In the genomic region with DNA sequence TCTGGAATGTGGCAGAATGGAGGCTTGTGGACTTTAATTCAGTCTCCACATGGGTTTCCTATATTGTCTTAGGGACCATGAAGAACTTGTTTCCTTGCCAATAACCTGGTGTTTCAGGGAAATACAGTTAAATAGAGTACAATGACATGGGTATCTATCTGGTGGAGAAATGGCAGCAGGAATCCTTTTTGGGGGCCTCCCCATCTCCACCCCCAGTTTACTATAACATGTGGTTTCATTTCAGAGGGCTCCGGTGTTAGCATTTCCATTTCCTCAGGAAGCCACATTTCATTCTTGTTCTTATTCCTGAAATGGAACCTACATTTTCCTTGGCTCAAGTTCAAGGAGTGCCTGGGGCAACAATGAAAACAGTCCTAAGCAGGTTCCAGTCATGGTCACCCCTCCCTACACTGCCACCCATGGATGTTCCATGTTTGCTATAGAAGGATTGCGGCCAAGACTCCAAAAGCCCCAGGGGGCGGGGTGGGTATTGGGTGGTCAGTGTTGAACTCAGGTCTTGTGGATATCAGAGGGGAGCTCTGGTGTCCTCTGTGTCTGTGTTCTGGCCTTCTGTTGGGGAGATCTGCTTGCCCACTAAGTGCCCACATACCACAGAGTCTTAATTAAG, we compare ENCODE assay signal across 9 mouse cellular contexts.
DNase-seq lines count a peak whose midpoint lies in the region.
"Had no signal": no experiment of that assay in that cellular context is flagged by ENCODE, and none has a peak within 500 bp of the region (broad histone marks: within the 10 kb centered on the region; RNA-seq: fewer than 3 reads in every experiment).

No protein-coding gene starts in this region.

- peak; percentile 30 for DNase-seq in heart, adult 8-10 months (ENCODE audit: low spot score)
- no peak for DNase-seq in heart, postnatal 10 days
- DNase-seq in cerebellum, postnatal 10 days, result peak; percentile 11 to 12
- peak; percentile 3 for DNase-seq in forelimb bud, embryonic 11.5 days (ENCODE audit: low read depth, low spot score)
- DNase-seq in kidney, postnatal 14 days, result peak; percentile 36
- no peak for DNase-seq in retina, postnatal 1 day
- DNase-seq in layer of hippocampus, postnatal 14 days (ENCODE audit: low spot score in 2 of 2), result no peak
- DNase-seq in urinary bladder, postnatal 10 days (ENCODE audit: low spot score), result no peak
- DNase-seq: left cerebral cortex, postnatal 4 days had no signal

- intact Hi-C loops in heart, postnatal 10 days (cut with DNase I), result no loop called here

Comparison
In these comparisons a context has a peak if more than half of its experiments do, and no peak if none do; other contexts are left out.
1. DNase-seq: peak in heart, adult 8-10 months (single experiment), cerebellum, postnatal 10 days (2 of 2), forelimb bud, embryonic 11.5 days (single experiment) and kidney, postnatal 14 days (single experiment); none in heart, postnatal 10 days (0 of 2), retina, postnatal 1 day (single experiment), layer of hippocampus, postnatal 14 days (0 of 2) and urinary bladder, postnatal 10 days (single experiment).